Mouse (Mus musculus) ovary, postnatal 36 days (tissue): Measurements from ENCODE around the gene Pskh1.
A peak's percentile ranks its signal among the peaks of the same experiment; 100 is the strongest.

Source experiments
- DNase-seq: peaks from one replicate; pipeline ENCODE4 v3.0.0; 2022; ENCODE audit warnings: low spot score, mixed read lengths

Pskh1 gene

GRCm38 (mm10) chr8:105957813-105958212, 57.6 kb downstream of the Pskh1 start:
- no peak for DNase-seq

- peak; percentile 64 for DNase-seq
Observed at GRCm38 (mm10) chr8:105959350-105959749, 59.1 kb downstream of the Pskh1 start.

GRCm38 (mm10) chr8:105961101-105961500, 60.9 kb downstream of the Pskh1 start:
- no peak for DNase-seq

GRCm38 (mm10) chr8:105961536-105961935, 61.3 kb downstream of the Pskh1 start:
- DNase-seq: no peak

- DNase-seq: no peak
Observed at GRCm38 (mm10) chr8:105964506-105965265, 64.4 kb downstream of the Pskh1 start.

GRCm38 (mm10) chr8:105965266-105965904, 65.1 kb downstream of the Pskh1 start:
- peak; percentile 69 for DNase-seq

GRCm38 (mm10) chr8:105965905-105966341, 65.7 kb downstream of the Pskh1 start, which contains the start of gene Slc12a4:
Gene Slc12a4, minus strand, starts transcription at chr8:105966097.
- DNase-seq: peak; percentile 84

- DNase-seq: no peak
Observed at GRCm38 (mm10) chr8:105966692-105967311, 66.6 kb downstream of the Pskh1 start.

- DNase-seq: no peak
Observed at GRCm38 (mm10) chr8:105969367-105969766, 69.1 kb downstream of the Pskh1 start.

- DNase-seq: no peak
Observed at GRCm38 (mm10) chr8:105971019-105971720, 70.9 kb downstream of the Pskh1 start.

GRCm38 (mm10) chr8:105975363-105975762, 75.1 kb downstream of the Pskh1 start:
- no peak for DNase-seq

- DNase-seq: no peak
Observed at GRCm38 (mm10) chr8:105979325-105979724, 79.1 kb downstream of the Pskh1 start, which contains the start of gene Dpep3. Gene Dpep3, minus strand, starts transcription at chr8:105979429.

- no peak for DNase-seq
Observed at GRCm38 (mm10) chr8:105981146-105981545, 80.9 kb downstream of the Pskh1 start.
